In the genomic region with DNA sequence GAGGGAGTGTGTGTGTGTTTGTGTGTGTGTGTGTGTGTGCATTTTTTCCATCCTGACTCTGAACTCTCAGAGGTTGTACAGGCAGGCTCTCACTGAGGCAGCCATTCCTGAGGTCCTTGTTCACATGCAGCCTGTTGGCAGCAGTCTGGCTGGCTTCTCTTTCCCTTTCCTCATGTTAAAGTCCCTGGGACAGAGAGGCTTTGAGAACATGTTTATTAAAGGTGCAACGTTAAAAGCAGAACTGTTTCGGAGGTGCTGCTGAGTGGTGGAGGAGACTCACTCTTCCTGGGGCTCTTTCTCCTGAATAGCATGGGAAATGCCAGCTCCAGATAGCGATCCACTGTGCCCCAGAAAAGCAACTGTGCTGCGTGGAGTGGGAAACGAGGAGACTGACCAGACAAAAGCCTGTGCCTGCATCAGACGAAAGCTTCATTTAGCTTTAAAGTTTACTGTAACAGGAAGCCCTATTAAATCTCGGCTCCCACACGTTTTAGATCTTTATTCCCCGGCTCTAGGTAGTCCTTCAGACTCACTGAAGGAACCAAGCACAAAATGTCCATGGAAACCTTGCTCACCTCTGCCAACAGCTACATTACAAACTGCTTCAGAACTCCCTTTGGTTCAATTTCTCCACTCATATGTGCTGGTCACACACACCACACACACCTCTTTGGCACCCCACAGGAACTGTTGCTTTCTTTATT, we compare ENCODE assay signal across 11 mouse cellular contexts. TPM values are rescaled to one million over a fixed set of nuclear protein-coding genes. Genes with fewer than 3 reads are reported as not detected.
DNase-seq lines count a peak whose midpoint lies in the region; ATAC-seq and TF ChIP-seq lines count a peak whose summit lies in the region.
"Had no signal": no experiment of that assay in that cellular context is flagged by ENCODE, and none has a peak within 500 bp of the region (broad histone marks: within the 10 kb centered on the region; RNA-seq: fewer than 3 reads in every experiment).

No protein-coding gene starts in this region.

- peak overlapping the region; percentile 54 for H3K9ac ChIP-seq in heart, adult 2 months (ENCODE audit: low read depth, low read length)
- no peak overlapping the region for H3K9ac ChIP-seq in midbrain, postnatal 0 days (replicated peaks; ENCODE audit: low read length, poor library complexity, severe bottlenecking)
- no peak overlapping the region for H3K9ac ChIP-seq in midbrain, embryonic 16.5 days (ENCODE audit: low read depth, low read length)
- H3K9ac ChIP-seq in hindbrain, postnatal 0 days (replicated peaks; ENCODE audit: low read length) = no peak overlapping the region
- H3K9ac ChIP-seq: midbrain, embryonic 12.5 days had no signal

- H3K4me3 ChIP-seq in heart, adult 2 months = no peak overlapping the region
- H3K4me3 ChIP-seq in midbrain, postnatal 0 days (ENCODE audit: low read depth, low read length) = no peak overlapping the region
- H3K4me3 ChIP-seq in midbrain, embryonic 16.5 days (ENCODE audit: low read depth, low read length) = no peak overlapping the region
- H3K4me3 ChIP-seq in hindbrain, postnatal 0 days (ENCODE audit: low read length) = no peak overlapping the region
- H3K4me3 ChIP-seq: midbrain, embryonic 12.5 days had no signal

- no peaks in the 10 kb centered on the region; the same call in 1 of the 2 replicates for H3K79me2 ChIP-seq in heart, adult 2 months (replicated peaks; ENCODE audit: control insufficient read depth, insufficient read depth, low read length)

- WGBS in heart, adult 2 months = 6% methylated on average over 9 of the region's 9 CpGs
- 40% methylated on average over 9 of the region's 9 CpGs for WGBS in midbrain, postnatal 0 days
- 49% methylated on average over 9 of the region's 9 CpGs for WGBS in midbrain, embryonic 16.5 days
- 45% methylated on average over 9 of the region's 9 CpGs for WGBS in hindbrain, postnatal 0 days

- ATAC-seq in midbrain, postnatal 0 days (ENCODE audit: low FRiP score) = no peak
- no peak for ATAC-seq in midbrain, embryonic 16.5 days
- no peak for ATAC-seq in hindbrain, postnatal 0 days
- no peak for ATAC-seq in monocyte, adult 5-6 weeks (replicated peaks; ENCODE audit: insufficient number of reproducible peaks, low FRiP score, low TSS enrichment, poor library complexity, severe bottlenecking)
- ATAC-seq in inflammation-experienced regulatory T-cells, adult 6 months = no peak

- TF ChIP-seq CTCF in heart, adult 2 months (IDR thresholded peaks at IDR 0.05) = no peak
- TF ChIP-seq CTCF in midbrain, postnatal 0 days (IDR thresholded peaks at IDR 0.05) = no peak
- TF ChIP-seq CTCF in hindbrain, postnatal 0 days (IDR thresholded peaks at IDR 0.05; ENCODE audit: low read depth) = no peak

- H3K36me3 ChIP-seq in heart, adult 2 months (ENCODE audit: control insufficient read depth, insufficient read depth, low read length) = peaks cover 9% of the 10 kb centered on the region
- no peaks in the 10 kb centered on the region for H3K36me3 ChIP-seq in midbrain, postnatal 0 days (ENCODE audit: insufficient read depth, low read length)
- H3K36me3 ChIP-seq in midbrain, embryonic 16.5 days (ENCODE audit: control insufficient read depth, insufficient read depth, low read length) = no peaks in the 10 kb centered on the region
- H3K36me3 ChIP-seq in hindbrain, postnatal 0 days (ENCODE audit: insufficient read depth, low read length) = no peaks in the 10 kb centered on the region
- H3K36me3 ChIP-seq: midbrain, embryonic 12.5 days had no signal

- H3K9me3 ChIP-seq in midbrain, postnatal 0 days (ENCODE audit: low read length) = no peaks in the 10 kb centered on the region
- no peaks in the 10 kb centered on the region for H3K9me3 ChIP-seq in midbrain, embryonic 16.5 days (replicated peaks; ENCODE audit: control insufficient read depth, low read length, poor library complexity, severe bottlenecking)
- no peaks in the 10 kb centered on the region for H3K9me3 ChIP-seq in hindbrain, postnatal 0 days (ENCODE audit: low read length)
- H3K9me3 ChIP-seq: midbrain, embryonic 12.5 days had no signal

- intact Hi-C loops in heart, adult 2 months (cut with DNase I) = no loop called here
- intact Hi-C loops in heart, postnatal 25 days (cut with DNase I) = no loop called here

- no peak overlapping the region for H3K4me2 ChIP-seq in midbrain, postnatal 0 days (ENCODE audit: low read depth, low read length, poor library complexity, severe bottlenecking)
- H3K4me2 ChIP-seq in midbrain, embryonic 16.5 days (ENCODE audit: low read length) = no peak overlapping the region
- no peak overlapping the region for H3K4me2 ChIP-seq in hindbrain, postnatal 0 days (ENCODE audit: low read depth, low read length)
- H3K4me2 ChIP-seq: liver, embryonic 11.5 days; midbrain, embryonic 12.5 days had no signal

- TF ChIP-seq EP300 in heart, adult 2 months (IDR thresholded peaks at IDR 0.05; ENCODE audit: insufficient read depth, low read depth, low read length) = no peak

- DNase-seq in heart, adult 2 months = no peak
- no peak for DNase-seq in heart, postnatal 25 days (ENCODE audit: low spot score)
- no peak for DNase-seq in midbrain, postnatal 0 days (ENCODE audit: low spot score)
- no peak for DNase-seq in hindbrain, postnatal 0 days (ENCODE audit: low spot score)
- DNase-seq in B cell, adult 2 months = no peak

- H3K4me1 ChIP-seq in heart, adult 2 months (ENCODE audit: control insufficient read depth, insufficient read depth, low read length) = peaks cover 9% of the 10 kb centered on the region
- no peaks in the 10 kb centered on the region; the same call in 1 of the 2 replicates for H3K4me1 ChIP-seq in midbrain, postnatal 0 days (ENCODE audit: insufficient read depth, low read length)
- H3K4me1 ChIP-seq in midbrain, embryonic 16.5 days (ENCODE audit: control insufficient read depth, insufficient read depth, low read length) = 0 out of 2 replicates have a peak, but pooled peaks cover 6% of the 10 kb centered on the region
- no peaks in the 10 kb centered on the region for H3K4me1 ChIP-seq in hindbrain, postnatal 0 days (ENCODE audit: insufficient read depth, low read length)
- H3K4me1 ChIP-seq: midbrain, embryonic 12.5 days had no signal

- TF ChIP-seq POLR2A in heart, adult 2 months (IDR thresholded peaks at IDR 0.05; ENCODE audit: insufficient read depth, low read depth, low read length) = no peak

- H3K27me3 ChIP-seq in heart, adult 2 months (ENCODE audit: control insufficient read depth, insufficient read depth, low read length) = no peaks in the 10 kb centered on the region
- H3K27me3 ChIP-seq in midbrain, postnatal 0 days (ENCODE audit: insufficient read depth, low read length) = no peaks in the 10 kb centered on the region
- H3K27me3 ChIP-seq in midbrain, embryonic 16.5 days (ENCODE audit: control insufficient read depth, insufficient read depth, low read depth, low read length) = no peaks in the 10 kb centered on the region
- H3K27me3 ChIP-seq in hindbrain, postnatal 0 days (ENCODE audit: insufficient read depth, low read length) = no peaks in the 10 kb centered on the region
- H3K27me3 ChIP-seq: CH12.LX; midbrain, embryonic 12.5 days had no signal

- H3K27ac ChIP-seq in heart, adult 2 months = peak overlapping the region; percentile 70
- peak overlapping the region; percentile 19 for H3K27ac ChIP-seq in midbrain, postnatal 0 days (ENCODE audit: low read depth, low read length)
- no peak overlapping the region for H3K27ac ChIP-seq in midbrain, embryonic 16.5 days (ENCODE audit: low read length)
- H3K27ac ChIP-seq in hindbrain, postnatal 0 days = peak overlapping the region; percentile 63
- H3K27ac ChIP-seq: midbrain, embryonic 12.5 days had no signal

RNA-seq across cellular contexts. Expression of a gene that starts 25.2 kb away (rescaled TPM):
- total RNA-seq in heart, adult 2 months (2021) = 10 to 100 TPM; 47.0 to 68.1 TPM
- 25.0 and 38.7 TPM in 2 replicates for polyA plus RNA-seq in heart, adult 2 months (2012; rRNA removed)
- 10 to 100 TPM; 55.9 to 58.9 TPM for total RNA-seq in heart, postnatal 25 days (2021)
- total RNA-seq in midbrain, postnatal 0 days (2014; rRNA removed) = 1.1 and 1.2 TPM in 2 replicates
- 0.28 and 0.32 TPM in 2 replicates for polyA plus RNA-seq in midbrain, postnatal 0 days (2015; fragmentation: Nextera tagmentation; extraction: Ambion mirVana)
- 0.22 and 0.38 TPM in 2 replicates for polyA plus RNA-seq in midbrain, embryonic 16.5 days (2015; fragmentation: Nextera tagmentation; extraction: Ambion mirVana)
- total RNA-seq in hindbrain, postnatal 0 days (2014; rRNA removed) = 1.2 and 1.8 TPM in 2 replicates
- 0.45 and 0.48 TPM in 2 replicates for polyA plus RNA-seq in hindbrain, postnatal 0 days (2015; fragmentation: Nextera tagmentation; extraction: Ambion mirVana)
- total RNA-seq in monocyte, adult 5-6 weeks (2017) = 0.38 to 0.43 TPM (median 0.39 TPM) in 3 replicates
- polyA plus RNA-seq in inflammation-experienced regulatory T-cells, adult 6 months (2017; shearing (Covaris generic)) = 1 to 10 TPM; 1.2 to 5.0 (median 4.4) TPM

RNA-seq across cellular contexts. Expression of a gene that starts 45.0 kb away (rescaled TPM):
- 1 to 10 TPM; 6.3 to 8.5 TPM for total RNA-seq in heart, adult 2 months (2021)
- polyA plus RNA-seq in heart, adult 2 months (2012; rRNA removed) = 1.9 and 3.1 TPM in 2 replicates
- total RNA-seq in heart, postnatal 25 days (2021) = 1 to 10 TPM; 3.9 to 5.0 TPM
- total RNA-seq in midbrain, postnatal 0 days (2014; rRNA removed) = 0.16 and 0.33 TPM in 2 replicates
- 0.21 and 0.42 TPM in 2 replicates for polyA plus RNA-seq in midbrain, postnatal 0 days (2015; fragmentation: Nextera tagmentation; extraction: Ambion mirVana)
- polyA plus RNA-seq in midbrain, embryonic 16.5 days (2015; fragmentation: Nextera tagmentation; extraction: Ambion mirVana) = 0.31 and 0.32 TPM in 2 replicates
- 0.37 TPM in 1 of 2 replicates, not detected in the other for total RNA-seq in hindbrain, postnatal 0 days (2014; rRNA removed)
- polyA plus RNA-seq in hindbrain, postnatal 0 days (2015; fragmentation: Nextera tagmentation; extraction: Ambion mirVana) = 0.34 and 0.43 TPM in 2 replicates
- 0.43 TPM in 1 of 3 replicates, not detected in the others for total RNA-seq in monocyte, adult 5-6 weeks (2017)
- 1 to 10 TPM in 2 of 3 experiments, under 1 TPM in 1; 0.57 to 4.4 (median 3.9) TPM for polyA plus RNA-seq in inflammation-experienced regulatory T-cells, adult 6 months (2017; shearing (Covaris generic))

RNA-seq across cellular contexts. Expression of a gene that starts 45.0 kb away (rescaled TPM):
- 10 to 100 TPM; 36.6 to 45.3 TPM for total RNA-seq in heart, adult 2 months (2021)
- polyA plus RNA-seq in heart, adult 2 months (2012; rRNA removed) = 21.9 and 25.0 TPM in 2 replicates
- total RNA-seq in heart, postnatal 25 days (2021) = 10 to 100 TPM; 38.8 to 39.2 TPM
- 1.9 and 2.2 TPM in 2 replicates for total RNA-seq in midbrain, postnatal 0 days (2014; rRNA removed)
- polyA plus RNA-seq in midbrain, postnatal 0 days (2015; fragmentation: Nextera tagmentation; extraction: Ambion mirVana) = 0.43 and 0.65 TPM in 2 replicates
- polyA plus RNA-seq in midbrain, embryonic 16.5 days (2015; fragmentation: Nextera tagmentation; extraction: Ambion mirVana) = 0.26 and 0.94 TPM in 2 replicates
- 0.14 TPM in 1 of 2 replicates, not detected in the other for total RNA-seq in hindbrain, postnatal 0 days (2014; rRNA removed)
- 1.00 and 1.5 TPM in 2 replicates for polyA plus RNA-seq in hindbrain, postnatal 0 days (2015; fragmentation: Nextera tagmentation; extraction: Ambion mirVana)
- total RNA-seq in monocyte, adult 5-6 weeks (2017) = 0.97 TPM in 1 of 3 replicates, not detected in the others
- 1 to 10 TPM in 1 of 3 experiments, under 1 TPM in 2; 0.74 to 4.1 (median 0.98) TPM for polyA plus RNA-seq in inflammation-experienced regulatory T-cells, adult 6 months (2017; shearing (Covaris generic))

Comparison
In these comparisons a context has a peak if more than half of its experiments do, and no peak if none do; other contexts are left out.
1. RNA of a gene that starts 25.2 kb away (total RNA-seq): 47.0 to 68.1 TPM in heart, adult 2 months and 55.9 to 58.9 TPM in heart, postnatal 25 days; 1.1 to 1.2 TPM in midbrain, postnatal 0 days, 1.2 to 1.8 TPM in hindbrain, postnatal 0 days and 0.38 to 0.43 TPM in monocyte, adult 5-6 weeks; every median in the first group is over 10 times any median in the second.
2. RNA of a gene that starts 45.0 kb away (total RNA-seq): 36.6 to 45.3 TPM in heart, adult 2 months and 38.8 to 39.2 TPM in heart, postnatal 25 days; 1.9 to 2.2 TPM in midbrain, postnatal 0 days, 0.97 TPM in monocyte, adult 5-6 weeks and 0.14 TPM in hindbrain, postnatal 0 days; every median in the first group is over 10 times any median in the second.